Mouse (Mus musculus) cortical plate, adult 2 months (tissue): ENCODE measurements around the gene Tle3.

ENCODE experiments used
- CTCF ChIP-seq: fragments of 200-500 bp; IDR thresholded peaks from 2 replicates; pipeline ENCODE4 v1.5.1; 2011; ENCODE audit warnings: mild to moderate bottlenecking, control low read depth, low read length; ENCODE audit not compliant: insufficient read depth; ENCODE audit errors: extremely low read depth
- POLR2A ChIP-seq: fragments of 200-500 bp; IDR thresholded peaks from 2 replicates; pipeline ENCODE4 v1.6.1; 2011; ENCODE audit warnings: mild to moderate bottlenecking, low read length, control low read depth; ENCODE audit not compliant: insufficient read depth; ENCODE audit errors: extremely low read depth

DNA sequence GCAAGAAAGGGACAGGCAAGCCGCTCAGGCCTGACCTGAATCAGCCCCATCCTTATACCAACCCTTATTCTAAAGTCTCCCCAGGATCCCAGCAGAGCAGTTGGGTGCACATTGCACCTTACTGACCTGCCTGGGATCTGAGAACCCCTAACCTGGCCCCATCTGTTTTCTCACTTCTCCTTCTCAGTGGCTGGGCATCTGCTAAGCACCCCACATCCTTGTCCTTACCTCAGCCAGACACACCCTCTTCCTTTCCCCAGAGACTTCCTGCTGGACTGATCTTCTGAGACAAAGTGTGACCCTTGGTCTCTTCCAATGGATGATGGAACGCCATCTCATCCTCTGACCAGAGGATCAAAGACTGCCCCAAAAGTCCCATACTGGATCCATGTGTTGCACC is 74.8 kb downstream of the Tle3 start:
- no peak for TF ChIP-seq CTCF
- TF ChIP-seq POLR2A, result no peak
